In genomic region chr1:25682118-25682517, GRCm38 (mm10) we compare ENCODE assay signal across 17 mouse cellular contexts.
DNase-seq lines count a peak whose midpoint lies in the region; ATAC-seq lines count a peak whose summit lies in the region.
"Had no signal": no experiment of that assay in that cellular context is flagged by ENCODE, and none has a peak within 500 bp of the region (broad histone marks: within the 10 kb centered on the region; RNA-seq: fewer than 3 reads in every experiment).

No protein-coding gene starts in this region.

- DNase-seq in frontal cortex, postnatal 25 days (ENCODE audit: low spot score in 2 of 2): no peak
- DNase-seq in right cerebral cortex, adult 18-20 months: peak; percentile 56
- no peak for DNase-seq in right cerebral cortex, postnatal 14 days
- DNase-seq in cerebellum, adult 9-11 months: peak; percentile 69
- DNase-seq in retina, postnatal 1 day: no peak
- no peak for DNase-seq in heart, adult 18-20 months
- DNase-seq: adrenal gland, postnatal 10 days; heart, postnatal 10 days; kidney, adult 18-20 months; lung, adult 18-20 months; lung, postnatal 14 days; thymus, postnatal 25 days had no signal

- peak; percentile 78 for ATAC-seq in frontal cortex, adult (ENCODE audit: low TSS enrichment)
- ATAC-seq: CD4-positive, CD25-positive, alpha-beta regulatory T cell, adult 4 months; forebrain, embryonic 15.5 days; midbrain, embryonic 15.5 days; Patski had no signal

Comparison
In these comparisons a context has a peak if more than half of its experiments do, and no peak if none do; other contexts are left out.
1. DNase-seq: peak in right cerebral cortex, adult 18-20 months (single experiment) and cerebellum, adult 9-11 months (single experiment); none in frontal cortex, postnatal 25 days (0 of 2), right cerebral cortex, postnatal 14 days (single experiment), retina, postnatal 1 day (single experiment) and heart, adult 18-20 months (0 of 2).